Mouse (Mus musculus) forebrain, embryonic 16.5 days (tissue): ENCODE measurements at regions not wholly inside any gene's neighbourhood (a gene's known extent, or its start where the extent isn't known, plus 50 kb on each side); places are given as distances from the start of the nearest gene placed in this dataset.

Experiments
- ATAC-seq: fragments of 200-750 bp; cut with Nextera tagmentation; 2 replicates; pipeline ENCODE4 v1.8.0; 2017; ENCODE audit warnings: mild to moderate bottlenecking, moderate library complexity
- H3K27ac ChIP-seq: fragments of 300-500 bp; sonication (generic); 2 replicates; pipeline ENCODE4 v1.5.1; 2014; ENCODE audit warnings: low read length, control low read depth
- H3K27me3 ChIP-seq: fragments of 300-500 bp; sonication (generic); replicated peaks from 2 replicates; pipeline ENCODE4 v1.6.1; 2014; ENCODE audit warnings: low read length; ENCODE audit not compliant: control insufficient read depth, insufficient read depth
- H3K36me3 ChIP-seq: fragments of 300-500 bp; sonication (generic); 2 replicates; pipeline ENCODE4 v1.6.1; 2014; ENCODE audit not compliant: control insufficient read depth, insufficient read depth
- H3K4me1 ChIP-seq: fragments of 300-500 bp; sonication (generic); replicated peaks from 2 replicates; pipeline ENCODE4 v1.6.1; 2014; ENCODE audit warnings: low read length; ENCODE audit not compliant: control insufficient read depth, insufficient read depth
- H3K4me2 ChIP-seq: fragments of 300-500 bp; sonication (generic); 2 replicates; pipeline ENCODE4 v1.6.1; 2014; ENCODE audit warnings: mild to moderate bottlenecking, low read length, control low read depth
- H3K4me3 ChIP-seq: fragments of 300-500 bp; sonication (generic); replicated peaks from 2 replicates; pipeline ENCODE4 v1.5.1; 2014; ENCODE audit warnings: mild to moderate bottlenecking, low read length, control low read depth
- H3K9ac ChIP-seq: fragments of 300-500 bp; sonication (generic); replicated peaks from 2 replicates; pipeline ENCODE4 v1.6.1; 2014; ENCODE audit warnings: low read depth, low read length, control low read depth
- H3K9me3 ChIP-seq: fragments of 300-500 bp; sonication (generic); 2 replicates; pipeline ENCODE4 v1.6.1; 2016; ENCODE audit warnings: low read length; ENCODE audit not compliant: control insufficient read depth
- WGBS: fragments of 180-500 bp; shearing (Covaris S2); extraction: QIAGEN DNeasy Blood & Tissue Kit; methylation state at CpG from one replicate; pipeline ENCODE4 v1.1.7; 2014; 5-methylcytosine and 5-hydroxymethylcytosine counted together

DNA sequence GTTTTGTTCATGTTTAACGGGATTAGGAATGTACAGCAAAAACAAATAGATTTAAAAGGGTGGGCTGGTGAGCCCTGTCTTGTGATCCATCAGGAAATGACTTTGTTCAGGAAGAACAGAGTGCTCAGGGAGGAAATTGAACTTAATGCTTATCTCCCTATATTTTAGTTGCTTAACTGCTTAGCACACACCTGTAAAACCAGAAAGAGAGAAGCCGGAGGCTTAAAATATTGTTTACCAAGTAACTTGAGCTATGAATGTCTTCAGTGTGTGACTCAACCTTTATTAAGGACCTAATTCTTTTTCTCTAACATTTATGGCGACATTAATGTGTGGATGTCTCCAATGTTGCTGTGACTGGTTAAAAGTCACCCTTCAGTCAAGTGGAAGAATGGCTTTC is 79.4 kb upstream of the Cxcr4 start:
- ATAC-seq: no peak
- Histone ChIP-seq H3K9me3 (no peaks in the 10 kb centered on the region), H3K27me3 (no peaks in the 10 kb centered on the region), H3K4me2 (no peak overlapping the region), H3K36me3 (no peaks in the 10 kb centered on the region), H3K9ac (no peak overlapping the region), H3K4me1 (peaks cover 8% of the 10 kb centered on the region), H3K27ac (no peak overlapping the region), H3K4me3 (no peak overlapping the region)
- 89% methylated on average over 3 of the region's 3 CpGs for WGBS

DNA sequence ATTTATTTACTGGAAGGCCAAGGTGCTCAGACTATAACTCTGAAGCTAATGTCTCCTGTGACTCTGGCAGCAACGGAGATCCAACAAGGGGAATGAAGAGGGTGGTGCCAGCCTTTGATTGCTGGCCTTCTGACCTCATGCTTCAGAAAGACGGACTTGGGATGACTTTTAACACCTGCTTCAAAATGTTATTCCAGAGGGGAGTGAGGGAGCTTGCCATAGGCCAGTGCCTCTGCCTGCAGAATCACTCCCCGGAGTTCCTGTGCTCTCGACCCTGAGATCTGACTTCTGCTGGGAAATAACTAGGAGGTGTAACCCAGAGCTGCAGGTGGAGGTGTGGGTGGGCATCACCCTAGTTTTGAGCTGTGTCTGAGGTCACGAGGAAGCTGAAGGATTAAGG is 78.9 kb upstream of the Cxcr4 start:
- Histone ChIP-seq H3K9me3 (no peaks in the 10 kb centered on the region), H3K9ac (no peak overlapping the region), H3K27ac (no peak overlapping the region), H3K4me3 (no peak overlapping the region), H3K27me3 (no peaks in the 10 kb centered on the region), H3K36me3 (no peaks in the 10 kb centered on the region), H3K4me2 (no peak overlapping the region), H3K4me1 (peaks cover 8% of the 10 kb centered on the region)
- ATAC-seq: no peak
- WGBS: 79% methylated on average over 5 of the region's 5 CpGs

DNA sequence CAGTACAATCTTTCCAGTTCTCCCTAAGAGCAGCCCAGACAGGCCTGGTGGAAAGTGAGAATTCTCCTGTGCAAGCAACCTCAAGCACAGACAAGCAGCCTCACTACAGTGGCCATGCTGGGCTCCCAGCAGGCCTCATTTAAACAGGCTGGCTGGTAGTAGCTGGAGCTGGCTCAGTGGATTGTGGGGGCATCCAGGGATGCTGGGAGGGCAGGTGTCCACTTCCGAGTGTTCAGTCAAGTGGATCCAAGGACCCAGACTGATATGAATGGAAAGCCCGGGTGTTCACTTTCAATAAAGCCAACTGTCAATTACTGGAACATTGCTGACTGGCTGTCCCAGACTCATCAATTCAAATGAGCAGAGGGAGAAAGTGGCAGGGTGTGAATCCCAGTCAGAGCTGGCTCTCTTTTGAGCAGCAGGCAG is 77.2 kb upstream of the Cxcr4 start:
- 15% methylated on average over 2 of the region's 2 CpGs for WGBS
- Histone ChIP-seq H3K36me3 (no peaks in the 10 kb centered on the region), H3K27me3 (no peaks in the 10 kb centered on the region), H3K4me3 (no peak overlapping the region), H3K9me3 (no peaks in the 10 kb centered on the region), H3K27ac (peak overlapping the region; percentile 53; the same call in 1 of the 2 replicates), H3K4me1 (peaks cover 8% of the 10 kb centered on the region), H3K4me2 (no peak overlapping the region), H3K9ac (no peak overlapping the region)
- ATAC-seq: peak; percentile 89

DNA sequence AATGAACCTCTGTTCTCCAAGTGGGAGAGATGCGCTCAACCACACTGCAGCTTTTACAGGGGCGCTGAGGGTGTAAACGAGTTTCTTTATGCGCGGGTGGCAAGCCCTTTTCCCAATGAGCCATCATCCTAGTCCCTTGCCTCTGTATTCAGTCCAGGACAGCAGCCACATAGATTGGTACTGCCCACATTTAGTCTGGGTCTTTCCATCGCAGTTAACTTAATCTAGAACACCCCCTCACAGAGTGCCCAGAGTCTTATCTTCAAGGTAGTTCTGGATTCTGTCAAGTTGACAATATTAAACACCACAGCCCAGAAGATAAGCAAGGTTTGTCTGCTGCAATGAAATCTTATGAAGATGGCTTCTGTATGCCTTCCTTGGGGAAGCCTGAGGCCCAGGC is 76.6 kb upstream of the Cxcr4 start:
- no peak overlapping the region for H3K4me3 ChIP-seq
- H3K9me3 ChIP-seq: no peaks in the 10 kb centered on the region
- WGBS: 66% methylated on average over 6 of the region's 6 CpGs
- H3K27me3 ChIP-seq: no peaks in the 10 kb centered on the region
- no peak overlapping the region for H3K27ac ChIP-seq
- ATAC-seq: no peak
- no peak overlapping the region for H3K4me2 ChIP-seq
- no peaks in the 10 kb centered on the region for H3K36me3 ChIP-seq
- peaks cover 8% of the 10 kb centered on the region for H3K4me1 ChIP-seq
- no peak overlapping the region for H3K9ac ChIP-seq

DNA sequence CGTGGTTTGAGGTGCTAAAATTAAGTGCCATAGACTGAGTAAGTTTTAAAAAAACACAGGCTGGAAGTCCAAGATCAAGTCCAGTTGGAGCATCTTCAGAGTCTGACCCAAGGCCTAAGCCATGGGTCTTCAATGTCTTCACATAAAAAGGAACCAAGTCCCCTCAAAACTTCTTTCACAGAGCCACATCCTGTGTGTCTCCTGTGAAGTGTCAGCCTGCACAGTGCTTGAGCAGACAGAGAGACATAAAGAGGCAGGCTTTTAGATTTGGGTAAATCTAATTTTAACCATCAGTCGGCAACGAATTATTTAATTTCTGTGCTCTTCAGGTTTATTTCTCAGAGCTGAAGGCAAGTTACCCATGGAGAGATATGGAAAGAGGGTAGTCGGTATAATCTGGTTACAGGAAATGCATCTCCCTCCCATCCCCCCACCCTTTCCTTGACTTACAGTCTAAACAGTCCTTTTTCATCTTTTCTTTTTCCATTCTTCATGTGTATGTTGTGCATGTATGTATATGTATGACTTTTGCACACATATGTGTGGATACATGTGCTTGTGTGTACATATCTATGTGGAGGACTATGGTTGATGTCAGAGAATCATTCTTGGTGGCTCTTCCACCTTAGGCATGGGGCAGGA is 75.1 kb upstream of the Cxcr4 start:
- 90% methylated on average over 4 of the region's 4 CpGs for WGBS
- Histone ChIP-seq H3K36me3 (no peaks in the 10 kb centered on the region), H3K27ac (no peak overlapping the region), H3K4me3 (no peak overlapping the region), H3K4me2 (no peak overlapping the region), H3K9me3 (no peaks in the 10 kb centered on the region), H3K9ac (no peak overlapping the region), H3K27me3 (no peaks in the 10 kb centered on the region), H3K4me1 (peaks cover 8% of the 10 kb centered on the region)
- no peak for ATAC-seq

DNA sequence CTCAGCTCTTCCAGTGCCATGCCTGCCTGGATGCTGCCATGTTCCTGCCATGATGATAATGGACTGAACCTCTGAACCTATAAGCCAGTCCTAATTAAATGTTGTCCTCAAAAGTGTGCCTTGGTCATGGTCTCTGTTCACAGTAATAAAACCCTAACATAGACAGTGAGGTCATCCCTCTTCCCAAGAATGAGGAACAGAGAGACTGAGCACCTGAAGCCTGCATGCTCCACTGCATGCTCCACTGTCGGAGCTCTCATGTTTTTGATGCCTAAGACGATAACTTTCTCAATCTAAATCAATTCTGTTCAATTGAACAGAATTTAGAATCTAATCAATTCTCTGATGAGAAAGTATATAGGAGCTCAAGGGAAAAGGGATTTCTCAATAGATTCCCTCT is 71.1 kb upstream of the Cxcr4 start:
- H3K27ac ChIP-seq: no peak overlapping the region
- no peak for ATAC-seq
- H3K9ac ChIP-seq: no peak overlapping the region
- H3K4me1 ChIP-seq: no peaks in the 10 kb centered on the region
- no peaks in the 10 kb centered on the region for H3K9me3 ChIP-seq
- 99% methylated on average over 2 of the region's 2 CpGs for WGBS
- no peak overlapping the region for H3K4me3 ChIP-seq
- H3K36me3 ChIP-seq: no peaks in the 10 kb centered on the region
- H3K27me3 ChIP-seq: no peaks in the 10 kb centered on the region
- no peak overlapping the region for H3K4me2 ChIP-seq

DNA sequence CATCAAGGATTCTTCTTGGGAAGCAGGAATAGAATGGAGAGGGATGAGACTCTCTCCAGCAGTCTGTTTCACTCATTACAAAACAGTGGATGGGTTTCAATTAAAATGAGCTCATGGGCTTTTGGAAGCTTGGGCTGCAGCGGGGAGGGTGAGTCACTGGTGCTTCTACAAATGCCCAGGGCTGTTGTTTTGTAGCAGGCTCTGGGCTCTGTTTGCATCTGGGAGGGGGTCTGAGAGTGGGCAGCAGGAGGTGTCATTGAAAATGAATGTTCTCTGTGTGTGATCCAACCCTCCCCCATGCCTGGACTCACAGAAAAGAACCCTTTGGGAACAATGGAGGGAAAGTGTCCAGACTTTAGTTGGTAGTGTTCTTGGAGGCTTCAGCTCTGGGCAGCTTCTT is 67.8 kb upstream of the Cxcr4 start:
- H3K9ac ChIP-seq: no peak overlapping the region
- H3K4me3 ChIP-seq: no peak overlapping the region
- 16% methylated on average over 1 of the region's 1 CpGs for WGBS
- no peaks in the 10 kb centered on the region for H3K36me3 ChIP-seq
- no peak overlapping the region for H3K4me2 ChIP-seq
- H3K27me3 ChIP-seq: no peaks in the 10 kb centered on the region
- H3K4me1 ChIP-seq: peaks cover 3% of the 10 kb centered on the region; the same call in 1 of the 2 replicates
- H3K27ac ChIP-seq: no peak overlapping the region
- ATAC-seq: peak; percentile 50; the same call in 1 of the 2 replicates
- H3K9me3 ChIP-seq: no peaks in the 10 kb centered on the region

DNA sequence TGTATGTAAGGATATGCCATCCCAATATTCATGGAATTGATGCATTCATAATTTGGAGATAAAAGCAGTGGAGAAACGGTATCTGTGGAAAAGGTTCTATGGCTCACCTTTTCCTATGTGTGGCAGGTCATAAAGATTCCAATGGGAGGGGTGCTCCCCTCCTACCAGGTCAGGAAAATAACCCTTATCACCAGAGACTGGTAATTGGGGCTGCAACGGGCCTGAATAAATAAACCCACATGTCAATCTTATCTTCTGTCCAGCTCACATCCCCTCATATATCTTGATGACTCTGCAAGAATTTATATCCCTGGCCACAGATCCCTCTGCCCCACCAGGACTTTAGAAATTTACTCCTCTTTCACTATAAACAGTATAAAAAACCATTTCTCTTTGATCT is 66.7 kb upstream of the Cxcr4 start:
- Histone ChIP-seq H3K36me3 (no peaks in the 10 kb centered on the region), H3K9ac (no peak overlapping the region), H3K4me1 (peaks cover 3% of the 10 kb centered on the region; the same call in 1 of the 2 replicates), H3K4me2 (no peak overlapping the region), H3K4me3 (no peak overlapping the region), H3K27ac (no peak overlapping the region), H3K9me3 (no peaks in the 10 kb centered on the region), H3K27me3 (no peaks in the 10 kb centered on the region)
- no peak for ATAC-seq
- WGBS: 88% methylated on average over 2 of the region's 2 CpGs

DNA sequence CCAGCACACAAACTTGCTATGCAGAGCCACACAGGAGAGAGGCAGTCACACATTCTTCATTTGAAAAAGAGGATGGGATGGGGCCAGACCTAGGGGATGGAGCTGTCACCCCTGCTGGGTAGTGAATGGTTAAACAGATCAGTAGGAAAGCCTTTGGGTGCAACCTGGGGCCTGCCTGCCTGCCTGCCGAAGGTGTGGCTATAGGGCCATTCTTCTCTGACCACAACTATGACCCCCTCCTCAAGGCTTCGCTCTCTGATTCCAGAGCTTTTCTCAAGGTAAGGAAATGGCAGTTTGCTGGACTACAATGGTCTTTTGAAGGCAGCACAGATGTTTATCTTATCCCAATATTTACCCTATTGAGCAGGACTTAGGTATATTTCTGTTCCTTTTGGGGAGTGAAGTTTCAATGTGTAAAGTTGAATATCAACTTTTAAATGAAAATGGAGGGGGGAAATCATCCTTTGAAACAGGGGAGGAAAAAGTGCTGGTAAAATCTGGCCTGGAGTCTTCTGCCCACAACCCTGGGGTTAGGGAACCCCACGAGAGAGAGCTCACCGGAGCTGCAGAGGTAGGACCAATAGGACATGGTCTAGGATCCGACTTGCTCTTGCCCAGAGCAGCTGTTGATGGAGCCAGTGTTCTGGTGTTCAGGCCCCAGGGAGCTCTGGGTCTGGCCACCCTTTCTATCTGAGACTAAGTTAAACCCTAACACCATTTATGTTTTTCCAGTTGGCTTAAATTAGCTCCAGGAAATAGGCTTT is 62.2 kb upstream of the Cxcr4 start:
- no peak overlapping the region for H3K27ac ChIP-seq
- ATAC-seq: no peak
- H3K4me1 ChIP-seq: peaks cover 3% of the 10 kb centered on the region
- H3K36me3 ChIP-seq: no peaks in the 10 kb centered on the region
- WGBS: 73% methylated on average over 5 of the region's 5 CpGs
- H3K4me3 ChIP-seq: no peak overlapping the region
- H3K9me3 ChIP-seq: no peaks in the 10 kb centered on the region
- H3K9ac ChIP-seq: no peak overlapping the region
- no peaks in the 10 kb centered on the region for H3K27me3 ChIP-seq
- H3K4me2 ChIP-seq: no peak overlapping the region
